ENCODE assay signal across 19 mouse cellular contexts in the genomic region with DNA sequence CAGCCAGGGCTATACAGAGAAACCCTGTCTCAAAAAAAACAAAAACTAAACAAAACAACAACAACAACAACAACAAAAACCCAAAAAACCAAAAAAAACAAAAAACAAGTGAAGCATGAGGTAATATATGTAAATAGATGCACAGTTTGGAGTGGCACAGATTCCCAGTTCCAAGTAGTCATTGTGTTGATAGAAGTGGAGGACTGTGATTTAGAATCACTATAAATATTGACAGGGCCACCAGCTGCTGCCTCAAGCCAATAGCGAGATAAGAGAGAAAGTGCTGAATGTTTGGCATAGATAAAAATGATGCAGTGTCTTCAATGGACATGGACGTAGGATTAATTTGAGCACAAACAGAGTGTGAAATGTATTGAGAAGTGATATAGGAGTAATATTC.
DNase-seq lines count a peak whose midpoint lies in the region; ATAC-seq and TF ChIP-seq lines count a peak whose summit lies in the region.
"Had no signal": no experiment of that assay in that cellular context is flagged by ENCODE, and none has a peak within 500 bp of the region (broad histone marks: within the 10 kb centered on the region; RNA-seq: fewer than 3 reads in every experiment).

No protein-coding gene starts in this region.

- no peak for DNase-seq in midbrain, postnatal 0 days (ENCODE audit: low spot score)
- peak; percentile 15 for DNase-seq in midbrain, embryonic 14.5 days
- no peak for DNase-seq in right cerebral cortex, postnatal 4 days
- DNase-seq: adrenal gland, postnatal 14 days; cerebellum, adult 2 months; cerebellum, postnatal 10 days; gastrocnemius, postnatal 36 days; heart, adult 11 months; heart, postnatal 36 days had no signal

- H3K9ac ChIP-seq in forebrain, embryonic 16.5 days (replicated peaks; ENCODE audit: low read depth, low read length) = no peak overlapping the region
- H3K9ac ChIP-seq in forebrain, embryonic 13.5 days = no peak overlapping the region
- no peak overlapping the region for H3K9ac ChIP-seq in midbrain, embryonic 13.5 days (replicated peaks)
- H3K9ac ChIP-seq in midbrain, postnatal 0 days (replicated peaks; ENCODE audit: low read length, poor library complexity, severe bottlenecking) = no peak overlapping the region
- H3K9ac ChIP-seq in midbrain, embryonic 14.5 days (replicated peaks; ENCODE audit: low read length) = no peak overlapping the region
- H3K9ac ChIP-seq: heart, embryonic 13.5 days; hindbrain, embryonic 13.5 days had no signal

- H3K4me3 ChIP-seq in forebrain, embryonic 16.5 days (replicated peaks; ENCODE audit: low read length) = no peak overlapping the region
- H3K4me3 ChIP-seq in forebrain, embryonic 13.5 days = no peak overlapping the region
- H3K4me3 ChIP-seq in midbrain, embryonic 13.5 days (replicated peaks) = no peak overlapping the region
- no peak overlapping the region for H3K4me3 ChIP-seq in midbrain, postnatal 0 days (ENCODE audit: low read depth, low read length)
- no peak overlapping the region for H3K4me3 ChIP-seq in midbrain, embryonic 14.5 days (replicated peaks; ENCODE audit: low read depth, low read length)
- H3K4me3 ChIP-seq: embryonic facial prominence, embryonic 10.5 days; heart, embryonic 13.5 days; hindbrain, embryonic 13.5 days had no signal

- no peak overlapping the region for H3K27ac ChIP-seq in forebrain, embryonic 16.5 days (ENCODE audit: low read length)
- H3K27ac ChIP-seq in forebrain, embryonic 13.5 days = no peak overlapping the region
- H3K27ac ChIP-seq in midbrain, embryonic 13.5 days = no peak overlapping the region
- H3K27ac ChIP-seq in midbrain, postnatal 0 days (ENCODE audit: low read depth, low read length) = no peak overlapping the region
- H3K27ac ChIP-seq in midbrain, embryonic 14.5 days (replicated peaks; ENCODE audit: low read depth, low read length) = no peak overlapping the region
- H3K27ac ChIP-seq: embryonic facial prominence, embryonic 10.5 days; heart, embryonic 13.5 days; hindbrain, embryonic 13.5 days; hindbrain, postnatal 0 days had no signal

- WGBS in forebrain, embryonic 16.5 days = 56% methylated on average over 2 of the region's 2 CpGs
- 80% methylated on average over 2 of the region's 2 CpGs for WGBS in forebrain, embryonic 13.5 days
- 60% methylated on average over 2 of the region's 2 CpGs for whole genome bisulfite sequencing in midbrain, embryonic 13.5 days
- WGBS in midbrain, postnatal 0 days = 64% methylated on average over 2 of the region's 2 CpGs
- WGBS in midbrain, embryonic 14.5 days = 56% methylated on average over 2 of the region's 2 CpGs

- H3K27me3 ChIP-seq in forebrain, embryonic 16.5 days (replicated peaks; ENCODE audit: control insufficient read depth, insufficient read depth, low read length) = no peaks in the 10 kb centered on the region
- H3K27me3 ChIP-seq in forebrain, embryonic 13.5 days = no peaks in the 10 kb centered on the region
- no peaks in the 10 kb centered on the region for H3K27me3 ChIP-seq in midbrain, embryonic 13.5 days
- H3K27me3 ChIP-seq in midbrain, postnatal 0 days (ENCODE audit: insufficient read depth, low read length) = no peaks in the 10 kb centered on the region
- no peaks in the 10 kb centered on the region for H3K27me3 ChIP-seq in midbrain, embryonic 14.5 days (ENCODE audit: control insufficient read depth, insufficient read depth, low read length)
- H3K27me3 ChIP-seq: CH12.LX; heart, embryonic 13.5 days; hindbrain, embryonic 13.5 days; Patski had no signal

- no peak for TF ChIP-seq CTCF in midbrain, postnatal 0 days (IDR thresholded peaks at IDR 0.05)

- no peaks in the 10 kb centered on the region for H3K9me3 ChIP-seq in forebrain, embryonic 16.5 days (ENCODE audit: control insufficient read depth, low read length)
- no peaks in the 10 kb centered on the region for H3K9me3 ChIP-seq in forebrain, embryonic 13.5 days (replicated peaks)
- no peaks in the 10 kb centered on the region for H3K9me3 ChIP-seq in midbrain, embryonic 13.5 days
- no peaks in the 10 kb centered on the region for H3K9me3 ChIP-seq in midbrain, postnatal 0 days (ENCODE audit: low read length)
- H3K9me3 ChIP-seq in midbrain, embryonic 14.5 days (ENCODE audit: control insufficient read depth, low read length) = no peaks in the 10 kb centered on the region
- H3K9me3 ChIP-seq: embryonic facial prominence, embryonic 10.5 days; heart, embryonic 13.5 days; hindbrain, embryonic 13.5 days had no signal

- ATAC-seq in forebrain, embryonic 16.5 days = 0 out of 2 replicates have a peak, but pooled peaks have one; percentile 28
- ATAC-seq in forebrain, embryonic 13.5 days = no peak
- peak; percentile 58; the same call in 1 of the 2 replicates for ATAC-seq in midbrain, embryonic 13.5 days
- no peak for ATAC-seq in midbrain, postnatal 0 days (ENCODE audit: low FRiP score)
- no peak for ATAC-seq in midbrain, embryonic 14.5 days (ENCODE audit: low FRiP score, low TSS enrichment)
- ATAC-seq: activated CD4-positive, CD25-positive, alpha-beta regulatory T cell, adult 4 months; hindbrain, postnatal 0 days; Patski had no signal

- no peaks in the 10 kb centered on the region for H3K4me1 ChIP-seq in forebrain, embryonic 16.5 days (replicated peaks; ENCODE audit: control insufficient read depth, insufficient read depth, low read length)
- no peaks in the 10 kb centered on the region for H3K4me1 ChIP-seq in forebrain, embryonic 13.5 days
- H3K4me1 ChIP-seq in midbrain, embryonic 13.5 days (replicated peaks) = no peaks in the 10 kb centered on the region
- no peaks in the 10 kb centered on the region for H3K4me1 ChIP-seq in midbrain, postnatal 0 days (ENCODE audit: insufficient read depth, low read length)
- no peaks in the 10 kb centered on the region for H3K4me1 ChIP-seq in midbrain, embryonic 14.5 days (ENCODE audit: control insufficient read depth, insufficient read depth, low read length)
- H3K4me1 ChIP-seq: embryonic facial prominence, embryonic 10.5 days; heart, embryonic 13.5 days had no signal

- H3K4me2 ChIP-seq in forebrain, embryonic 16.5 days (ENCODE audit: low read length) = no peak overlapping the region
- no peak overlapping the region for H3K4me2 ChIP-seq in forebrain, embryonic 13.5 days
- H3K4me2 ChIP-seq in midbrain, embryonic 13.5 days (replicated peaks) = no peak overlapping the region
- H3K4me2 ChIP-seq in midbrain, postnatal 0 days (ENCODE audit: low read depth, low read length, poor library complexity, severe bottlenecking) = no peak overlapping the region
- no peak overlapping the region for H3K4me2 ChIP-seq in midbrain, embryonic 14.5 days (ENCODE audit: low read length)
- H3K4me2 ChIP-seq: heart, embryonic 13.5 days; hindbrain, embryonic 13.5 days had no signal

- no peaks in the 10 kb centered on the region for H3K36me3 ChIP-seq in forebrain, embryonic 16.5 days (ENCODE audit: control insufficient read depth, insufficient read depth)
- no peaks in the 10 kb centered on the region for H3K36me3 ChIP-seq in forebrain, embryonic 13.5 days (ENCODE audit: poor library complexity, severe bottlenecking)
- H3K36me3 ChIP-seq in midbrain, embryonic 13.5 days = no peaks in the 10 kb centered on the region
- H3K36me3 ChIP-seq in midbrain, postnatal 0 days (ENCODE audit: insufficient read depth, low read length) = no peaks in the 10 kb centered on the region
- no peaks in the 10 kb centered on the region for H3K36me3 ChIP-seq in midbrain, embryonic 14.5 days (ENCODE audit: control insufficient read depth, insufficient read depth, low read length)
- H3K36me3 ChIP-seq: embryonic facial prominence, embryonic 10.5 days; heart, embryonic 13.5 days; hindbrain, embryonic 13.5 days had no signal

Comparison
In these comparisons a context has a peak if more than half of its experiments do, and no peak if none do; other contexts are left out.
1. ATAC-seq: peak in forebrain, embryonic 16.5 days (single experiment) and midbrain, embryonic 13.5 days (single experiment); none in forebrain, embryonic 13.5 days (single experiment), midbrain, postnatal 0 days (single experiment) and midbrain, embryonic 14.5 days (single experiment).